In the genomic region with DNA sequence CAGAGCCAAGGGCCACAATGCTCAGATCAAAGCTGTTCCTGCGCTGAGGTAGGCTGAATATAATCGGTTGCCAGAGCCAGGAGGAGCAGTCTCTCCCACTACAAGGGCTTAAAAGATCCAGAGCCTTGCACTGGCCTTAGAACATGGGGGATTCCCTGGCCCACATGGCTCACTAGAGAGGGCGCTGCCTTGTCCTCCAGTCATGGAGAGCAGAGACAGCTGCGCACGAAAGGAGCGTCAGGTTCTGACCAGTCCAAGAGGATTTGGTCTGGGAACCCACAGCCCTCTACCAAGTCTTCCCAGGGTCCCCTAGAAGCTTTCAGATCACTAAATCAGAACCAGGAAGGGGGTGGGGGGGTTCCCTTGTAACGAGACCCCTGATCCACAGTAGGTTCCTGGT, we compare ENCODE assay signal across 18 mouse cellular contexts.
"Had no signal": no experiment of that assay in that cellular context is flagged by ENCODE, and none has a peak within 500 bp of the region (broad histone marks: within the 10 kb centered on the region; RNA-seq: fewer than 3 reads in every experiment).

No protein-coding gene starts in this region.

- DNase-seq: liver, postnatal 0 days; lung, adult 2 months; lung, postnatal 14 days; lung, postnatal 36 days; right cerebral cortex, postnatal 14 days; thymus, adult 2 months; thymus, postnatal 25 days; thymus, postnatal 4 days had no signal

- H3K27me3 ChIP-seq: lung, embryonic 15.5 days; megakaryocyte, embryonic 14.5 days; midbrain, embryonic 13.5 days; midbrain, embryonic 15.5 days; neural tube, embryonic 12.5 days; stomach, embryonic 15.5 days had no signal

- H3K9me3 ChIP-seq: lung, embryonic 15.5 days; megakaryocyte, embryonic 14.5 days; midbrain, embryonic 13.5 days; midbrain, embryonic 15.5 days; neural tube, embryonic 12.5 days; stomach, embryonic 15.5 days had no signal

- H3K4me2 ChIP-seq: lung, embryonic 15.5 days; midbrain, embryonic 11.5 days; midbrain, embryonic 13.5 days; midbrain, embryonic 15.5 days; neural tube, embryonic 12.5 days; stomach, embryonic 15.5 days had no signal

- ATAC-seq: liver, postnatal 0 days; lung, postnatal 0 days; midbrain, embryonic 13.5 days; midbrain, embryonic 15.5 days had no signal

- H3K4me3 ChIP-seq: lung, embryonic 15.5 days; megakaryocyte, embryonic 14.5 days; midbrain, embryonic 13.5 days; midbrain, embryonic 15.5 days; neural tube, embryonic 12.5 days; stomach, embryonic 15.5 days had no signal

- H3K9ac ChIP-seq: liver, postnatal 0 days; lung, embryonic 15.5 days; midbrain, embryonic 13.5 days; midbrain, embryonic 15.5 days; neural tube, embryonic 12.5 days; stomach, embryonic 15.5 days had no signal

- H3K27ac ChIP-seq: lung, embryonic 15.5 days; macrophage; midbrain, embryonic 13.5 days; midbrain, embryonic 15.5 days; neural tube, embryonic 12.5 days; stomach, embryonic 15.5 days; stomach, postnatal 0 days had no signal
